In genomic region chr5:49285455-49286135, GRCm38 (mm10) we compare ENCODE assay signal across 8 mouse cellular contexts.
DNase-seq lines count a peak whose midpoint lies in the region; ATAC-seq lines count a peak whose summit lies in the region.

No protein-coding gene starts in this region.

- no peak overlapping the region for H3K9ac ChIP-seq in intestine, embryonic 16.5 days (ENCODE audit: low read depth, low read length)
- H3K9ac ChIP-seq in neural tube, embryonic 13.5 days, result peak overlapping the region; percentile 35

- peak overlapping the region; percentile 24 for H3K4me3 ChIP-seq in intestine, embryonic 16.5 days (ENCODE audit: low read length)
- peak overlapping the region; percentile 19 for H3K4me3 ChIP-seq in neural tube, embryonic 13.5 days

- no peaks in the 10 kb centered on the region for H3K27me3 ChIP-seq in intestine, embryonic 16.5 days (replicated peaks; ENCODE audit: control insufficient read depth, insufficient read depth, low read length)
- H3K27me3 ChIP-seq in neural tube, embryonic 13.5 days, result no peaks in the 10 kb centered on the region

- DNase-seq in frontal cortex, postnatal 36 days (ENCODE audit: low spot score in 2 of 2), result no peak
- peak; percentile 37 to 40 for DNase-seq in right cerebral cortex, adult 2 months (ENCODE audit: low spot score in 2 of 2)
- no peak for DNase-seq in right cerebral cortex, postnatal 14 days
- DNase-seq in spleen, adult 12 weeks (ENCODE audit: low spot score), result no peak
- no peak for DNase-seq in spleen, postnatal 14 days (ENCODE audit: low spot score in 2 of 2)

- peak overlapping the region; percentile 43 for H3K4me2 ChIP-seq in intestine, embryonic 16.5 days (ENCODE audit: low read depth, low read length)
- peak overlapping the region; percentile 50 for H3K4me2 ChIP-seq in neural tube, embryonic 13.5 days

- no peaks in the 10 kb centered on the region for H3K36me3 ChIP-seq in intestine, embryonic 16.5 days (ENCODE audit: control insufficient read depth, insufficient read depth, low read length)
- H3K36me3 ChIP-seq in neural tube, embryonic 13.5 days, result no peaks in the 10 kb centered on the region

- 21% methylated on average over 12 of the region's 12 CpGs for WGBS in intestine, embryonic 16.5 days
- WGBS in neural tube, embryonic 13.5 days, result 20% methylated on average over 12 of the region's 12 CpGs

- H3K4me1 ChIP-seq in intestine, embryonic 16.5 days (ENCODE audit: control insufficient read depth, insufficient read depth, low read length), result peaks cover 5% of the 10 kb centered on the region; the same call in 1 of the 2 replicates
- peaks cover 19% of the 10 kb centered on the region for H3K4me1 ChIP-seq in neural tube, embryonic 13.5 days (replicated peaks)

- no peak overlapping the region for H3K27ac ChIP-seq in intestine, embryonic 16.5 days (ENCODE audit: low read length)
- no peak overlapping the region for H3K27ac ChIP-seq in neural tube, embryonic 13.5 days (replicated peaks)

- no peaks in the 10 kb centered on the region for H3K9me3 ChIP-seq in intestine, embryonic 16.5 days (ENCODE audit: control insufficient read depth, low read length)
- H3K9me3 ChIP-seq in neural tube, embryonic 13.5 days, result no peaks in the 10 kb centered on the region

- peak; percentile 60 for ATAC-seq in frontal cortex, adult (ENCODE audit: low TSS enrichment)
- ATAC-seq in intestine, embryonic 16.5 days, result peak; percentile 71
- peak; percentile 53; the same call in 1 of the 2 replicates for ATAC-seq in neural tube, embryonic 13.5 days (ENCODE audit: low read depth)

Comparison
In these comparisons a context has a peak if more than half of its experiments do, and no peak if none do; other contexts are left out.
1. DNase-seq: peak in right cerebral cortex, adult 2 months (2 of 2); none in frontal cortex, postnatal 36 days (0 of 2), right cerebral cortex, postnatal 14 days (single experiment), spleen, adult 12 weeks (single experiment) and spleen, postnatal 14 days (0 of 2).
2. Peak in every context shown above with its lines, with median percentiles within 50 percentile points of each other: ATAC-seq.